Mouse (Mus musculus) splenic B cell, adult 2 months (primary cell): ENCODE data around the gene Psmd2.

ENCODE experiments used
- DNase-seq: peaks from one replicate; pipeline ENCODE4 v3.0.0-alpha.2; 2011; ENCODE audit warnings: low read depth, low spot score
- H3K27me3 ChIP-seq: 2 replicates; pipeline ENCODE4 v1.6.1; 2012; ENCODE audit warnings: mild to moderate bottlenecking, low read length, moderate library complexity, mixed read lengths; ENCODE audit not compliant: control insufficient read depth, poor library complexity, insufficient read depth, severe bottlenecking
- H3K36me3 ChIP-seq: 2 replicates; pipeline ENCODE4 v1.6.1; 2012; ENCODE audit warnings: mild to moderate bottlenecking, low read length, moderate library complexity, mixed read lengths; ENCODE audit not compliant: control insufficient read depth, poor library complexity, insufficient read depth, severe bottlenecking

The Psmd2 gene

DNA sequence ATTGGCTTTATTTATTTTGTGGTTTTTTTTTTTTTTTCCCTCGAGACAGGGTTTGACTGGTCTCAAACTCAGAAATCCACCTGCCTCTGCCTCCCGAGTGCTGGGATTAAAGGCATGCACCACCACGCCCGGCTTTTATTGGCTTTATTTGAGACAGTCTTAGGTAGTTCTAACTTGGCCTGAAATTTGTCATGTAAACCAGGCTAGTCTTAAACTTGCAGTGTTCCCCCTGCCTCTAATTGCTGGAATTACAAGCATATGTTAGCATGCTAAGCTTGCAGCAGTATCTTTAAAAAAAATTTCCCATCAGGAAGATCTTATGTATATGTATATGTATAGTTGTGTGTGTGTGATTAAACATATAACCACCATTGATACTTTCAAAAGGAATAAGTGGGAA, 25.2 kb downstream of the Psmd2 start:
- Histone ChIP-seq H3K27me3 (no peaks in the 10 kb centered on the region), H3K36me3 (peaks cover 15% of the 10 kb centered on the region)
- DNase-seq = no peak

DNA sequence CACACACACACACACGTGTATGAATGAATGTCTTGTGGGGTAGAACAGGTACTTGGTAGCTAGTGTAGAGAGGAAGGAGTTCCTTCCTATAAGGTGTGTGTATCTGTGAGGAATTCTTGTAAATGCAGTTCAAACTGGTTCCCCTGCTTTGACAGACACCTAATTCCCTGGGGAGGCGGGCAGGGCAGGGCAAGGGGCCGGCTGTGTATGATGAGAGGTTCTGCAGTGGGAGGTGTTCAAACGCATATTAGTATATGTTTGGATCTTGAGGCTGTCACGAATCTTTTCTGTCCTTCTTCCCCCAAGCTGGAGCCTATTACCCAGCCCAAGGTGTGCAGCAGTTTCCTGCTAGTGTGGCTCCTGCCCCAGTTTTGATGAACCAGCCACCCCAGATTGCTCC, 25.9 kb downstream of the Psmd2 start:
- Histone ChIP-seq H3K27me3 (no peaks in the 10 kb centered on the region), H3K36me3 (peaks cover 16% of the 10 kb centered on the region)
- no peak for DNase-seq

DNA sequence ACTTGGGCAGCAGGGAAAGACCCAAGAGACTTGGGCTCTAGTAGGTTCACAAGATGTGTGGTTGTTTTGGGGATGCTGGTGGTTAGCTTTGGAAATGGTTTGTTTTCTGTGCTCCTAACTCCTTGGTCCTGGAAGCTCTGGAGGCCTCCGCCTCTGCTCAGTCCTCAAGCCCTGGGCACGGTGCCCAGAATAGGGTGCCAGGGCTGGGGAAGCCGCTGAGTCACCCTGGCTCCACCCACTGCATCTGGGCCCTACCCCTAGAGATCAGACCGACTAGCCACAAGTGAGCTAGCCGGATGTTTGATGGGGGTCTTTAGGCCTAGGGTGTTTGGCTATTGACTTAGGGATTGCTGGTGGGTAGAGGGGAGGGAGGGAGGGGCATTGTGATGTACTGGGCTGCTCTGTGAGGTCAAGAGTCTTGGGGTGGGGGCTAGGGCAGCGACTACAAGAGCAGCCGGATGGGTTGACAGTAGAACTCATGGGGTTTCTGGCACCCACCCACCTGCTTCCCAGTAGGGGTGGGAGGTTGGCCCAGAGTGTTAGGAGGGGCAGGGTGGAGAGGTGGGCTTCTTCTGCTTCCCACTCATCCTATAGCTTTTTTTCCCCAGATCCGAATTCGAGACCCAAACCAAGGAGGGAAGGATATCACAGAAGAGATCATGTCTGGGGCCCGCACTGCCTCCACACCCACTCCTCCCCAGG, 26.7 kb downstream of the Psmd2 start:
- DNase-seq = no peak
- no peaks in the 10 kb centered on the region for H3K27me3 ChIP-seq
- peaks cover 19% of the 10 kb centered on the region for H3K36me3 ChIP-seq

DNA sequence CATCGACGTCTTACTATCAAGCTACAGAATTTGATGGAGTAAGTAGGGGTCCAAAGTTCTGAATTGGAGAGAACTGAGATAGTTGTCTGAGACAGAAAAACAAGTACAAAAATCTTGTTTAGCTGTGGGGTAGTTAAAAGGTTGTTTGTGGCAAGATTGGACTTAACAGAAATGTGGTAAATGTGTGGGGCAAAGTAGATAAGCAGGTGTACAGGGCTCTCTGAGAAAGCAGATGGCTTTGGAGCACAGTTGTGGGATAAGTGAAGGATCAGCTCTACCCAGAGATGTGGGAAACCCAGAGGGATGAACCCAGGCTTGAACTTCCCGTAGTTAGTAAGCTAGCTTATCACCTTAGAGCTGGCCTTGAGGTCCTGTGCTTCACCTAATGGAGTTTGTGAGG, 39.3 kb downstream of the Psmd2 start:
- no peak for DNase-seq
- peaks cover 21% of the 10 kb centered on the region for H3K36me3 ChIP-seq
- H3K27me3 ChIP-seq = no peaks in the 10 kb centered on the region

DNA sequence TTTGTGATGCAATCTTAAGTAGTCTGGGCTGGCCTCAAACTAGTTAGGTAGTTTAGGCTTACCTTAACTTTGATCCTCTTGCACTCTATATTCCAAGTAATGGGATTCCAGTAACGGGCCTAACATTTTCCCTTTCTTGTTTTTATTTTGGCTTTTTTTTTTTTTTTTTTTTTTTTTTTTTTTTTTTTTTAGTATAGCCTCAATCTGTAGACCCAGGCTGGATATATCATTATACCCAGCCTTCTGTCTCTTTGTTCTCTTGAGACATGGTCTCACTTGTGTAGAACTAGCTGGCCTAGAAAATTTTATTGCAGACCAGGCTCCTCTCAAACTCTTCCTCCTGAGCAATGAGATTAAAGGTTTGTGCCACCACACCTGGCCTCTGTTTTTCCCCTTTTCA, 40.2 kb downstream of the Psmd2 start:
- DNase-seq = no peak
- H3K27me3 ChIP-seq = no peaks in the 10 kb centered on the region
- H3K36me3 ChIP-seq = peaks cover 19% of the 10 kb centered on the region

DNA sequence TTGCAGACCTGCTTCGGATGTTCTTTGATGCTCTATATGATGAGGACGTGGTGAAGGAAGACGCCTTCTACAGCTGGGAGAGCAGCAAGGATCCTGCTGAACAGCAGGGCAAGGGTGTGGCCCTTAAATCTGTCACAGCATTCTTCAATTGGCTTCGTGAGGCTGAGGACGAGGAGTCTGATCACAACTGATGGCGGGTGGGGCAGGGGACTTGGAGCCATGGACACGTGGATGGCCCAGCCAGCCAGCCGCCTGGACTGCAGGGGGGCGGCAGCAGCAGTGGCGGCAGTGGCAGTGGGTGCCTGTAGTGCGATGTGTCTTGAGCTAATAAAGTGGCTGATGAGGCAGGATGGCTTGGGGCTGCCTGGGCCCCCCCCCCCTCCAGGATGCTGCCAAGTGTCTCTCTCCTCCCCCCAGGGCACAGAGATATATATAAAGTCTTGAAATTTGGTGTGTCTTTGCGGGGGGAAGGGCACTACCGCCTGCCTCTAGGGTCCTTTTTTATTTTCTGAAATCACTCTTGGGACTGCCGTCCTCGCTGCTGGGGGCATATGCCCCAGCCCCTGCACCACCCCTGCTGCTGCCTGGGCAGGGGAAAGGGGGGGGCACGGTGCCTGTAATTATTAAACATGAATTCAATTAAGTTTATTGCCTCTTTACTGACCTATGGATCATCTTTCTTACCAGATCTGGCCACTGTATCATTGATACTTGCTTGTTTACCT, 41.0 kb downstream of the Psmd2 start:
- no peak for DNase-seq
- Histone ChIP-seq H3K27me3 (no peaks in the 10 kb centered on the region; the same call in 1 of the 2 replicates), H3K36me3 (peaks cover 12% of the 10 kb centered on the region; the same call in 1 of the 2 replicates)

DNA sequence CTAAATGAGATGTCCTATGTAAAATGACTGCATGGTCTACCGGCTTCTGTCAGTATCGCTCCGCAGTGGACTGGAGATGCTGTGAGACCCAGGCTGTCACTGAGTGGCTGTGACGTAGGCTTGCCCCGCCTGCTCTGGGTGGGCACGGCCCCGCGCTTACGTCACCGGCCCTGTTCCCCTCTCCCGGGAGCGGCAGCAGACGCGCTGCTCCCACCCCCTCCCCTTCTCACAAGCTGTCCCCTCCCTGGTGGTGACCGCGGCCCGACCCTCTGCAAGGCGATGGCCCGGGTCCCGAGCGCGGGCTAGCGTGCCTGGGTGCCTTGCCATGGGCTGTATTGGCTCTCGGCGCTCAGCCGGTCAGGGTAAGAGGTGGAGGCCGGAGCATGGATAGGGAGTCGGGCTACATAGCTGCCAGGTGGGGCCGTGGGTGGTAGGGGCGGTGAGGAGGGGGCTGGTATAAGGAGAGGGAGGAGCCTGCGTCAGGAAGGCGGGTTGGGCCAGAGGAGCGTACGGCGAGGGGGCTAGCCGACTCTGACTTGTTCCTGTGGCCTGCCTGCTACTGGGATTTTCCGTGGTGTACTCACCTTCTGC, 41.8 kb downstream of the Psmd2 start, which contains the start of gene Fam131a:
Gene Fam131a, plus strand, starts transcription at position 131 of the 591 bp plus-strand sequence.
- DNase-seq = peak; percentile 71
- H3K27me3 ChIP-seq = no peaks in the 10 kb centered on the region; the same call in 1 of the 2 replicates
- peaks cover 10% of the 10 kb centered on the region; the same call in 1 of the 2 replicates for H3K36me3 ChIP-seq

DNA sequence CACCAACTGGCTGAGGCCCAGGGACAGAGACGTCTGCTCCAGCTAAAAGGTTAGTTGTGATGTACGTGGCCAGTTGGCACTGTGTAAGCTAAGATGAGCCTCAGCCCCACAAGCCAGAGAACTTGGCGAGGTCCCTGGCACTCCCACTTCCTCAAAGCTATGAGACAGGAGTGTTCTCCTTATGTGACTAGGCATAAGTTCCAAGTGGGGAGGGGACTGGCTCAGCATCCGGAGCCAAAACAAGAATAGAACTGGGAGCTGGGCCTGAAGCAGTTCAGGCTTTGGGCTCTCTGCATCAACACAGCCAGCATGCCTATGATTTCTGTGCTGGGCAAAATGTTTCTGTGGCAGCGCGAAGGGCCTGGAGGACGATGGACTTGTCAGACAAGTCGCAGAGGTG, 43.3 kb downstream of the Psmd2 start:
- DNase-seq = no peak
- peaks cover 3% of the 10 kb centered on the region; the same call in 1 of the 2 replicates for H3K36me3 ChIP-seq
- no peaks in the 10 kb centered on the region; the same call in 1 of the 2 replicates for H3K27me3 ChIP-seq

DNA sequence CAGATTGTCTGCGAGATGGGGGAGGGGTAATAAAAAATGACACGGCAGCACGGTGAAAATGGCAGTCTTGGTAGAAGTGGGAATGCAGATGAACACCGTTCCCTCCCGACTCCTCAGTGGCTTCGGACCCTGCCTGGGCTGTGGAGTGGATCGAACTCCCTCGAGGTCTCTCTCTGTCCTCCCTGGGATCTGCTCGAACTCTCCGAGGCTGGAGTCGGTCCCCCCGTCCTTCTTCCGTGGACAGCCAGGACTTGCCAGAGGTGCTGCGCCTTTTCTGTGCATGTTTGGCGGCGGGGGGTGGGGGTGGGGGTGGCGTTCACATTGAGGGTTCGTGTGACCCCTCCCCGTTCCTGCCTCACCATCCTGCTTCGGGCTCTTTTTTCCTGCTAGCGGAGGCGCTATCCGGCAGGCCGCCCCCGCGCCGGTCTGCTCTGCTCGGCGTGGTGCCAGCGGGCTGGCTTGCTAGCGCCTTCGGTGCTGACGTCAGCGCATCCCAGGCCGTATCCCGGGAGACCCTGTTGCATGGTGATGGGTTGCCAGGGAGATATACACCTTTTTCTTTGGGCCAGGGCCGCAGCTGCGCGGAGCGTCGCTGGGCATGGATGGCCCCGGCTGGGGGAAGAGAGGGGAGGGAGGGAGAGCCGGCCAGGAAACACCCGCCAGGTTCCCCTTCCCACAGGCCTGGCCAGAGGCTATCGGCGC, 44.3 kb downstream of the Psmd2 start:
- DNase-seq = peak; percentile 20
- no peaks in the 10 kb centered on the region for H3K36me3 ChIP-seq
- no peaks in the 10 kb centered on the region; the same call in 1 of the 2 replicates for H3K27me3 ChIP-seq

DNA sequence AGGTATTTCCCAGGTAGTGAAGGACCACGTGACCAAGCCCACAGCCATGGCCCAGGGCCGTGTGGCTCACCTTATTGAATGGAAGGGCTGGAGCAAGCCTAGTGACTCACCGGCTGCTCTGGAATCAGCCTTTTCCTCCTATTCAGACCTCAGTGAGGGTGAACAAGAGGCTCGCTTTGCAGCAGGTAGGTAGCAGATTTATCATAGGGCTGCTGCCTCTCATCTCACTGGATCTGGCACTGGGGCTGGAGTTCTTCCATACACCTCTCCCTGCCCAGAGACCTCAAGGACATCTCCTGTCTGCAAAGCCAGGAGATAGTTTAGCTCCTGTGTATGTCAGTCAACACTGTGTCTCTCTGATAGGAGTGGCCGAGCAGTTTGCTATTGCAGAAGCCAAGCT, 47.8 kb downstream of the Psmd2 start:
- no peaks in the 10 kb centered on the region; the same call in 1 of the 2 replicates for H3K27me3 ChIP-seq
- no peaks in the 10 kb centered on the region for H3K36me3 ChIP-seq
- no peak for DNase-seq

DNA sequence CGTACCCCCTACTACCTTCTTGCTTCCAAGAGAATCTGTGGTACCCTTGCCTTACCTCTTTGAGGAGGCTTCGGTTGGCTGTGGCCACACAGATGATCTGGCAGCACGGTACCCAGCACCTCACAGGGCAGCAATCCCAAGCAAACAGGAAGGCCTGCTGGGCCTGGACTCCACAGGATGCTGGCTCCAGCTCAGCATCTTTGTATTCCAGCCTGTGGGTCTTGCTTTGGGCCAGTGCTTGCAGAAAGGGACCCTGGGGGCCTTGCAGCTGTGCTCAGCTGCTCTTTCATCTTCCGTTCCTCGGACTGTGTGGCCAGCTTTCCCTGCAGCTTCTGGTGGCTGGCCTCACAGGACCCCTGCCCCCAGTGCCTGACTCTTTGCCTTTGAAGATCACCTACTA, 48.6 kb downstream of the Psmd2 start:
- H3K27me3 ChIP-seq = no peaks in the 10 kb centered on the region; the same call in 1 of the 2 replicates
- no peak for DNase-seq
- no peaks in the 10 kb centered on the region for H3K36me3 ChIP-seq

DNA sequence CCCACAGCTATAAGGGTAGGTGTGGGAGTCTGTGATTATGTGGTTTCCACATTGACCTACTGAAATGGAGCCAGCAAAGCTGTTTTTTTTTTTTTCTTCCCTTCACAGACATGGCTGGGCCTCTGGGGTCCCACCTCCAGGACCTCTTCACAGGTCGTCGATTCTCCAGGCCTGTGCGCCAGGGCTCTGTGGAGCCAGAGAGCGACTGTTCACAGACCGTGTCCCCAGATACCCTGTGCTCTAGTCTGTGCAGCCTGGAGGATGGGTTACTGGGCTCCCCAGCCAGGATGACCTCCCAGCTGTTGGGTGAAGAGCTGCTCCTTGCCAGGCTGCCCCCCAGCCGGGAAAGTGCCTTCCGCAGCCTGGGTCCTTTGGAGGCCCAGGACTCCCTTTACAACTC, 49.9 kb downstream of the Psmd2 start:
- DNase-seq = no peak
- Histone ChIP-seq H3K27me3 (no peaks in the 10 kb centered on the region; the same call in 1 of the 2 replicates), H3K36me3 (no peaks in the 10 kb centered on the region)

DNA sequence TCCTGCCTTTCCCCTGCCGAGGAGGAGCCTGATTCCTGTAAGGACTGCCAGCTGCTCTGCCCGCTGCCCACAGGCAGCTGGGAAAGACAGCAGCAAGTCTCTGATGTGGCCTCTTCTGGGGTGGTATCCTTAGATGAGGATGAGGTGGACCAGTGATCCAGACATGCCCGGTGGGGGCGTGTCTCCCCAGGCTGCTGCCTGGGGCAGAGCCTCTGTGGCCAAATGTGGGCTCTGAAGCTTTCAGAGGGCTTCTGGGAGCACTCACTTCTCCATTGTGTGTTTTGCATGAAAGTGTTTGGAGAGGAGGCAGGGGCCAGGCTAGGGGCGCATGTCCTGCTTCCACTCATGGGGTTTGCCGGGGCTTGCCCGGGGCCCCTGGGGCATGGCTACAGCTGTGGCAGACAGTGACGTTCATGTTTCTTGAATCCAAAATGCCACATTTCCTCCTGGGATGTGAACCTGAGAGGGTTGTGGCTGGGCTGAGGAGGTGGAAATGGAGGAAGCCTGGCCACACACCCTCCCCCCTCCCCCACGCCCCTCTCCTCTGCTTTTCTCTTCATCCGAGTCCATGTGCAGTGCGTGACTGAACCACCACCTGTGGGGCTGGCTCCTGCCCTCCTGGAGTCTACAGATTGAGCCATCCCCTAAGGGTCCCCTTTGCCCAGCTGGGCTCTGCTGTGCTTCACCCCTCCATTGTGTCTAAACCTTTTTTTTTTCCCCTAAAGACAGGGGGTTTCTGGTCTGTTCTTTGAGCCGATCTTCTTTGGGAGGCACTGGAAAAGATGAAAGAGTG, 50.5 kb downstream of the Psmd2 start:
- Histone ChIP-seq H3K27me3 (no peaks in the 10 kb centered on the region; the same call in 1 of the 2 replicates), H3K36me3 (no peaks in the 10 kb centered on the region)
- peak; percentile 24 for DNase-seq

DNA sequence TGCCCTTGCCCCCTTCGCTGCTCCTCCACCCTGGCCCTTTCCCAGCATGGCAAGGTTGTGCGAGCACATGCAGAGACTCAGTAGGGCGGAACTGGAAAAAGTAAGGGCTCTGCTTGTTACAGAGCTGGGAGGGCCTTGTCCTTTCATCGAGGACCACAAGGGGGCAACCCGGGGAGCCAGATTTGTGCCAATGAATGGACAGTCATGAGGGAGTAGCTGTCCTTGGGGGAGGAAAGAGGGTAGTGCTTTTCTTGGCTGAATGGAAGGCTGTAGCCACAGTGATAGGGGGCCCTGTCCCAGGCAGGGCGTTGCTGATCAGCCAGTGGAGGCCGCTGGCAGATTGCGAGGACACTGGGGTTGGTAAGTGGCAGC, 51.1 kb downstream of the Psmd2 start:
- no peaks in the 10 kb centered on the region; the same call in 1 of the 2 replicates for H3K27me3 ChIP-seq
- H3K36me3 ChIP-seq = no peaks in the 10 kb centered on the region
- DNase-seq = peak; percentile 66
